Mouse (Mus musculus) lung, postnatal 4 days (tissue): ENCODE measurements around the gene Ccdc34.
"Not testable (repeated sequence)": the region's sequence is repeated elsewhere in the genome, so short reads cannot be mapped to it uniquely, and the experiment has no call there.

Experiments used
- DNase-seq, 2 experiments: peaks; one replicate each; pipeline ENCODE4 v3.0.0; 2021

Gene Ccdc34

DNA sequence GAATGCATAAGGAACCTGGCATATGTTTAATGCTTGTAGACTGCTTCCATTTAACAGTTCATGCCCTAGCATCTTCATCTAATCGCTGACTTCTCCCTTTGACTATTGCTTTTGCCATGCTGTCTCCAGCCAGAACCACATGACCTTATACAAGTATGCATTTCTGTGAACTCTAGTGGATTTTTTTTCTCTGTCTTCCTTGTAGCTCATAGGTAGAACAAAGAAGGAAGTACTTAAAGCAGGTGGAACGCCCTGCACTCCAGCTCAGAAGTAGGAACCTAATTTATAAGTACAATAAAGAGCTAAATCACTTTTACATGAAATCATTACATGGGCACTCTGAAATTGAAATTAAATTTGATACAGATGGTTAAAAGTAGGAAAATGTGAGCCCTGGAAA lies 65.4 kb downstream of the Ccdc34 start:
- DNase-seq, result no peak

GRCm38 (mm10) chr2:110085701-110086143 lies 68.1 kb downstream of the Ccdc34 start:
- no peak for DNase-seq

DNA sequence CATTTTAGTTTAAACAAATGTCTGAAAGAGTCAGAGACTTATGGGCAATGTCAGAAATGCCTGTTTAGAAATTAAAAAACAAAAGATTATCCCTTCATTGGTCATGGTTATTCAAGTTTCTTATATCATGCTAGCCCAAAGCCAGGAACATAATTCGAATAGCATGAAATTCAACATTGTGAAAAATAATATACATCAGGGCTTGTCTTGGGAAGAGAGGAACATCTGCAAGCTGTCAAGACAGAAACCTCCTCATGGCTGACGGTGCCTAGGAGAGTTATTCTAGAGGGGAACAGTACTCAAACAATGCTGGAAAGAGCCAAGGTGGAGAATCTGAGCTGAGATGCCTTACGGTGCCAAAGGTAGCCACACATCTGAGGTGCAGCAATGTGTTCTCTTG lies 96.5 kb downstream of the Ccdc34 start:
- DNase-seq, result no peak

DNA sequence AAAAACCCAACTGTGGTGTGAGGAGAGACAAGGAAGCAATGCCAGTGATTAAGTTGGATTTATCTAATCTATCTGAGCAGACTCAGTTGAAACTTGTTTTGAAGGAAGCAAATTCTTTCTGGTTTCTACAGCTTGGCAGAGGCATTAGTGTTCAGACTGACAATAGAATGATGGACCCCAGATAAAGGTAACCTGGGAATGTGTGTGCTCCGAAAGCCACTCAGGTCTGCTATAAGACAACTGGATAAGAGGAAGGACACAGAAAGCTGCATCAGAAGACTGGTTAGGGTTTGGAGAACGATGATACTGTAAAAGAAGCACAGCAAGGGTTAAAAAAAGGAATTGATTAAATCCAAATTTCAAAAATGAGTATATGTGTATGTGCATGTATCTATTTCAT lies 111.8 kb downstream of the Ccdc34 start:
- no peak for DNase-seq

GRCm38 (mm10) chr2:110131573-110131972 lies 114.0 kb downstream of the Ccdc34 start:
- no peak for DNase-seq

GRCm38 (mm10) chr2:110133356-110134115 lies 115.9 kb downstream of the Ccdc34 start:
- DNase-seq, result no peak

DNA sequence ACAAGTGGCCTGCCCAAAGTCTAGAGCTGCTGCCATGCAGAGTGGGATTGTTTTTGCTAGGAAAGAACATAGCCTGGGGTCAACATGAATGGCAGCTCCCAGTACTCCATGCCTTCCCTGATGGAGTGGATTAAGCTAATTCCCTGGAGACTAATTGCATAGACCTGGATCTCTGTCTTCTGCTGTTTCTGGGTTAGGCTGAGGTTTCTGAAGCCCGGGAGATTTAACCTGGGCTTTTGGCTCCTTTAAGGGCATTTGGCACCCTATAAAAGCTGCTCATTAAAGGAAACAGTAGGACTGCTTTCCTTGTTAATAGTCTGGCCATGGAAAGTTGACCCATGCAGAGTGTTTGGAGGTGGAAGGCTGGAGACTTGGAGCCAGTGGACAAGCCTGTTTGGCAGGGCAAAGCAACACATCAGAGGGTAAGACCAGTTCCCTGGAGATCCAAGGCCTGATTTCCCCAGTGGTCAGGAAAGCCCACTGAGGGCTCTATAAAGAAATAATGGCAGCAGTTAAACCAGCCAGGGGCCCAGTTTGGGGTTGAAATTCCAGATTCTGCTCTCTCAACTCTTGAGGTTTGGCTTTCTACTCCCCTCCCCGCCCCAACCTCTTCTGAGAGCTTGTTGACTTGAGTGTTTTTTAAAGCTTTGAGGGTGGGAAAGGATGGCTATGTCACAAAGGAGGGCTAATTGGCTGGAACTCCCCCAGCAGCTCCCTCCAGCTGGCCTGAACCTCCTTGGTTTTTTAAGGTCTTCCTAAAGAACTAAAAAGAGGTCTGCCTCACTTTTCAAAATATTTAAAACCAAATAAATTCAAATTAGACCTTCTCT lies 117.4 kb downstream of the Ccdc34 start:
- DNase-seq, result no peak

DNA sequence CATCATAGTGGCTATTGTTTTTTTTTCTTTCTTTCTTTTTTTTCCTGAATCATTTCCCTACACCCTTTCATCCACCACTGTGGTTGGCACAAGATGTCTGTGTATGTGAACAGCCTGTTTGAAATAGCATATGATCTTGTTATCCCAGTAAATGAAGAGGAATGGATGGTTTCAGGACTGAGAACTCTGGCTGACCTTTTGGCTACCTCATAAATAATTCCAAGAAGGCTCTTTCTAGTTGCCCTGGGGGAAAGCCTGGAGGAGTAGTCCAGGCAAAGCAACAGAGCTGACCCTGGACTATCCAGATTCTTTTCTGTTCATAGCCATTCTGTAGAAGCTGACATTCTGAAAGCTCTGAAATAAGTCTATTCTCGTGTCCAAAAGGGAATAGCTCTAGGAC lies 119.7 kb downstream of the Ccdc34 start:
- DNase-seq, result no peak

- DNase-seq, result no peak
Measured at GRCm38 (mm10) chr2:110138096-110138495, 120.5 kb downstream of the Ccdc34 start.

GRCm38 (mm10) chr2:110147980-110148379 lies 130.4 kb downstream of the Ccdc34 start:
- not testable (repeated sequence) for DNase-seq

GRCm38 (mm10) chr2:110149246-110149645 lies 131.6 kb downstream of the Ccdc34 start:
- DNase-seq, result no peak

DNA sequence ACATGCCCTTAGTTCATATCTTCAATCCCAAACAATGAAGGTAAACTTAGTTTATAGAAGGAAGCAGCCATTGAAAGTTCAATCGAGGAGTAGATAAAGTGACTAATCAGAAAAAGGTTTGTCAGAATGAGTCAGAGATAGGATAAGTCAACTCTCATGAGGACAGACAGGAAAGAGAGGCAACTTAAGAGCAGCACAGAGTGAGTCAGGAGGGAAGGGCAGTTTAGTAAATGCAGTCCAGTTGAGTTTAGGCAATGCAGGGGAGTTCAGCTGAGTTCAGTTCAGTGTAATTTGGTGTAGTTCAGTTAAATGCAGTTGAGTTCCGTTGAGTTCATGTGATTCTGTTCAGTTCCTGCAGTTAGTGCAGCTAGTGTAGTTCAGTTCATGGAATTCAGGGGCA lies 138.7 kb downstream of the Ccdc34 start:
- no peak for DNase-seq

- DNase-seq, result no peak
Measured at GRCm38 (mm10) chr2:110165003-110165402, 147.4 kb downstream of the Ccdc34 start.

- no peak for DNase-seq
Measured at GRCm38 (mm10) chr2:110167694-110168093, 150.1 kb downstream of the Ccdc34 start.

DNA sequence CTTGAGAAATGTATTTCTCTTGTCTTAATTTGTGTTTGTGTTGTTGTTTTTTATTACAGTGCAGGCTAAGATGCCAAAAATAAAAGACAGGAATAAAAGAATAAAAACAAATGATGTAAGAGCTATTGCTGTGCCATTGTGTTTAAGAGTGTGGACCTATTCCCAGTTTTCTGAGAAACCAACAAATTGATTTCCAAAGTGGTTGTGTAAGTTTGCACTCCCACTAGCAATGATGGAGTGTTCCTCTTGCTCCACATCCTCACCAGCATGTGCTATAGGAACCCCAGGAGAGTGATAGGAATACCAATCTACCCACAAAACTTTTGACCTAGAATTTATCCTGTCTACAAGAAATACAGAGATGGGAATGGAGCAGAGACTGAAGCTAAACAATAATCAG lies 150.7 kb downstream of the Ccdc34 start:
- no peak for DNase-seq

DNA sequence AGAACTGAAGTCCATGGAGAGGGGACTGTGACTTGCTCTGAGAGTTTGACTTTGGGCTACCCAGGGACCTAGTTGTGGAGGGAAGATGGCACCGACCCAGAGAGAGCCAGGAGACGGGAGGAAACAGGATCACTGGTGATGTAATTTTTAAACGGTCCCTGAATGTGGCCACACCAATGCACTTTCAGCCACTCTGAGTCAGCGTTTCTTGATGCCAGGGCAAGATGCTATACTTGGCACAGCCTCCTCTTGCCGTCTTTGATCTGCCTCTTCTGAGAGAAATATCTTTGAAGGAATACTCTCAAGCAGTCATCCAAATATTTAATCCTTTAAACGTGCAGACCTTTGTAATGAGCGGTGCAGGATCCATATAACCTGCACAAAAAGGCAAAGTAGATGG lies 154.8 kb downstream of the Ccdc34 start:
- DNase-seq, result peak in 1 of 2 experiments; percentile 3

DNA sequence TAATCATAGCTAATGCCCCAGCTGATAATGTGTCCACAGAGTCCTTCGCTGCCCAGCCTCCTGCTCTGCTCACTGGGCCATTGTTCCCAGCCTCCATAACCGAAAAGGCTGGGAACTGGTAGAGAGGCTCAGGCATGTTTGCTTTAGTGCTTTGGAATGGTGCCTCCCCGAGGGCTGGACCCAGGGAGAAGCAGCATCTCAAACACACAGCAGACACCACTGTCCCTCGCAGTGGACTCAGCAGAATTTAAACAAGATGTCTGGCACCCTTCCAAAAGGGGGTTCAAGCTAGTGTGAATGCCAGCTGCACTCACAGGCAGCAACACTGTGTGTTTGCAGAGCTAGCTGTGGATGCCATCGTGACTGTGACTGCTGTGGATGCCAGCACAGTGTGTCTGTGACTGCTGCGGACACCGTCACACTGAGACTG lies 156.2 kb downstream of the Ccdc34 start:
- peak; percentile 7 to 38 for DNase-seq

DNA sequence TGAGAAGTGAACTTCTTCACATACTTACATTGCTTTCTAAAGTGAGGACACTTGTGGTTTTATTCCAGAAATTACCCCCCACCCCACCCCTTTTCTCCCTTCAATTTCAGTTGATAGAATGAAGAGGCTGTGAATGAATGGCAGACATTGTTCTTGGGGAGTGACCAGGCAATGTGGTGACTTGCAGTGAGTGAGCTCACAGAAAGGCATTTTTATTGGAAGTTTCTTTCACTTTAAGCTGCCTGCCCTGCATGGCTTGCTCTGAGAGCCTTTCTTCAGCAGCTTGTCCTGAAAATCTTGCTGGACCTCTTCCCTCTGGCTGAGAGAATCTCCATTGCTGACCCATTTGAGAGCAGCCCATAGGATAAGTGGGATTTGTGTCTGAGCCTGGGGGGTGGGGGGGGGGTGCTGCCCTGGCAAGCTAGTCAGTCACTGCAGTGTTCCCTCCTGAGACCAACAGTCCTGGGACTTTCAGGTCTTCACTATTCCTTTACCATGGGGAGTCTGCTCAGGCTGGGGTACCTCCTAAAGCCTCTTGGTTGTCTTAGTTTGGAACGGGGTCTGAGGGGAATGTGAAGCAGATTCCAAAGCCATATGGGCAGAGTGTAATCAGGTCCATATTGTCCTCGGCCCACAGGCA lies 159.3 kb downstream of the Ccdc34 start:
- DNase-seq, result no peak

- no peak for DNase-seq
Measured at GRCm38 (mm10) chr2:110177406-110177805, 159.8 kb downstream of the Ccdc34 start.

DNA sequence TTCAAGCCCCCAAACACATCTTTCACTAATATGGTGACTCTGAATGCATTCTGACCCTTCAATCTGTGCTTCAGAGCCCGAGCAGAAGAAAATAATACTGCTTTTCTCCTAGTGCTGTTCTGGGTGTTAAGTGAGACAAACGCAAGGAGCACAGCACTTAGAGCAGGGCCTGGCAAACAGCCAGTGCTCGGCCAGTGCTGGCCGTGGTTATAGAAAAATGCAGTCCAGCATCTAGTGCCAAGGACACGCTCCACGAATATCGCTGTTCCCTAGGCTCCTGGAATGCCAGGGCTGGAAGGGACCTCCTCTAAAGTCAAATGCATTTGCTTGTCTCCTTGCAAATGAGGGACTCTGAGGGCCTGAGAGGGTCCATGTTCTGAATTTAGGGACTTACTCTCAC lies 160.3 kb downstream of the Ccdc34 start:
- DNase-seq, result peak; percentile 17 to 63

- DNase-seq, result peak; percentile 38 to 71
Measured at GRCm38 (mm10) chr2:110179669-110180315, 162.2 kb downstream of the Ccdc34 start.

GRCm38 (mm10) chr2:110180316-110180670 lies 162.7 kb downstream of the Ccdc34 start:
- DNase-seq, result peak in 1 of 2 experiments; percentile 36

- DNase-seq, result no peak
Measured at GRCm38 (mm10) chr2:110181666-110182065, 164.0 kb downstream of the Ccdc34 start.
